ENCODE assay signal across 12 mouse cellular contexts in the genomic region with DNA sequence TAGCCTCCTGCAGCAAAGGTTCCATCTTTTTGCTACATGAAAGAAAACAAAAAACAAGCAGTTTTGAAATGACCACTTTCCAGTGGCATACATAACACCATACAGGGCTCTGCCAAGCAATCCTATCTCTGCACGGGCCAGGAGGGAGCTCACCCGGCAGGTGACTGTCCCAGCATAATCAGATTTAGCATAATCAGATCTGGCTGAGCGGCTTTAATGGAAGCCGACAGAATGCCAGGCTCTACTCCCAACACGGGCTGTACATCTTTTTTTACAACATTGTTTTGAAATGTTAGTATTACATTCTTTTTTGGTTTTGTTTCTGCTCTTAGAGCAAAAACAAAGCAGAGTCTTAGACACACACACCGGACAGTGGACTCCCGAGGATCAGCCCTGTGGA.
"Had no signal": no experiment of that assay in that cellular context is flagged by ENCODE, and none has a peak within 500 bp of the region (broad histone marks: within the 10 kb centered on the region; RNA-seq: fewer than 3 reads in every experiment).

No protein-coding gene starts in this region.

- DNase-seq: left cerebral cortex, postnatal 4 days; liver; liver, embryonic 13.5 days; liver, postnatal 0 days; lung, adult 18-20 months; lung, adult 2 months; lung, embryonic 14.5 days; lung, postnatal 10 days; lung, postnatal 14 days; lung, postnatal 36 days; lung, postnatal 4 days; midbrain, embryonic 14.5 days had no signal
